Mouse (Mus musculus): ENCODE data around the gene Kcnmb4.

- TF ChIP-seq POLR2A (IDR thresholded peaks at IDR 0.05; ENCODE audit: insufficient read depth, low read length): no peak
- TF ChIP-seq EP300 (IDR thresholded peaks at IDR 0.05; ENCODE audit: insufficient read depth, low read depth, low read length): no peak
- TF ChIP-seq CTCF (IDR thresholded peaks at IDR 0.05; ENCODE audit: low read depth, low read length): no peak
Observed at GRCm38 (mm10) chr10:116410826-116411225, 62.9 kb downstream of the Kcnmb4 start.

Measured in ES-Bruce4 (cell line).